Mouse (Mus musculus) embryonic facial prominence, embryonic 12.5 days (tissue): ENCODE measurements at regions not wholly inside any gene's neighbourhood (a gene's known extent, or its start where the extent isn't known, plus 50 kb on each side); places are given as distances from the start of the nearest gene placed in this dataset.
A peak's percentile ranks its signal among the peaks of the same experiment; 100 is the strongest.
"Not testable (repeated sequence)": the region's sequence is repeated elsewhere in the genome, so short reads cannot be mapped to it uniquely, and the experiment has no call there.

Source experiments
- ATAC-seq: fragments of 200-750 bp; cut with Nextera tagmentation; 2 replicates; pipeline ENCODE4 v1.8.0; 2017; ENCODE audit not compliant: insufficient number of reproducible peaks, insufficient read depth, low FRiP score, low TSS enrichment
- H3K27ac ChIP-seq: fragments of 300-500 bp; sonication (generic); 2 replicates; pipeline ENCODE4 v1.5.1; 2016; ENCODE audit warnings: mild to moderate bottlenecking
- H3K27me3 ChIP-seq: fragments of 300-500 bp; sonication (generic); 2 replicates; pipeline ENCODE4 v1.6.1; 2016; ENCODE audit warnings: mild to moderate bottlenecking, moderate library complexity
- H3K36me3 ChIP-seq: fragments of 300-500 bp; sonication (generic); 2 replicates; pipeline ENCODE4 v1.6.1; 2016; ENCODE audit warnings: mild to moderate bottlenecking
- H3K4me1 ChIP-seq: fragments of 300-500 bp; sonication (generic); 2 replicates; pipeline ENCODE4 v1.6.1; 2016
- H3K4me2 ChIP-seq: fragments of 300-500 bp; sonication (generic); replicated peaks from 2 replicates; pipeline ENCODE4 v1.6.1; 2016; ENCODE audit warnings: mild to moderate bottlenecking, moderate library complexity
- H3K4me3 ChIP-seq: fragments of 300-500 bp; sonication (generic); 2 replicates; pipeline ENCODE4 v1.5.1; 2016; ENCODE audit warnings: mild to moderate bottlenecking
- H3K9ac ChIP-seq: fragments of 300-500 bp; sonication (generic); 2 replicates; pipeline ENCODE4 v1.6.1; 2016; ENCODE audit warnings: mild to moderate bottlenecking, moderate library complexity
- H3K9me3 ChIP-seq: fragments of 300-500 bp; sonication (generic); 2 replicates; pipeline ENCODE4 v1.6.1; 2016; ENCODE audit warnings: mild to moderate bottlenecking, moderate library complexity
- WGBS: fragments of 180-500 bp; shearing (Covaris S2); methylation state at CpG from one replicate; pipeline ENCODE4 v1.1.7; 2016; 5-methylcytosine and 5-hydroxymethylcytosine counted together

- H3K27me3 ChIP-seq, result no peaks in the 10 kb centered on the region
- WGBS, result 70% methylated on average over 2 of the region's 2 CpGs
- ATAC-seq, result no peak
- no peaks in the 10 kb centered on the region for H3K4me1 ChIP-seq
- no peak overlapping the region for H3K4me3 ChIP-seq
- H3K9me3 ChIP-seq, result no peaks in the 10 kb centered on the region
- no peaks in the 10 kb centered on the region for H3K36me3 ChIP-seq
- no peak overlapping the region for H3K27ac ChIP-seq
- H3K9ac ChIP-seq, result no peak overlapping the region
- H3K4me2 ChIP-seq, result no peak overlapping the region
Observed at GRCm38 (mm10) chr13:115799294-115799693, 510.2 kb downstream of the Isl1 start.

DNA sequence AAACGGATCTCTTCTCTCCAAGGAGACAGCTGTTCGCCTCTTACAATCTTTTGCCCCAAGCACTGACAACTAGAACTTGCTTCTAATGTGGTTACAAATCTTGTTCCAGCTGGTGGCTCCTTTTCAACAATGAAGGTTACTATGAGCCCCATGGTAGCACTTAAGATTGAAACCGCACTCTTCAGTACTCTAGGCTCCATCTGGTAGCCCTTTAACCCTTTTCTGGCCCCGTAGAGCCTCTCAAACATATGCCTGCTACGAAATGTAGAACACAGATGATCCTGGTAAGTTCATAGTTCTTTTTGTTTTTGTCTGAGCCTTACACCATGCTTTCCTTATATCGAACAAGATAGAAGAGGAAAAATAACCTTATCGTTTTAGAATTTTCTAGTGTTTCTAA is 558.2 kb downstream of the Isl1 start:
- Histone ChIP-seq H3K27me3 (no peaks in the 10 kb centered on the region), H3K36me3 (no peaks in the 10 kb centered on the region), H3K9ac (no peak overlapping the region), H3K4me2 (no peak overlapping the region), H3K4me1 (no peaks in the 10 kb centered on the region), H3K27ac (no peak overlapping the region), H3K4me3 (no peak overlapping the region), H3K9me3 (no peaks in the 10 kb centered on the region)
- no peak for ATAC-seq
- 45% methylated on average over 7 of the region's 7 CpGs for WGBS

GRCm38 (mm10) chr13:115742080-115742479 is 567.4 kb downstream of the Isl1 start:
- not testable (repeated sequence) for H3K4me3 ChIP-seq, H3K27me3 ChIP-seq, H3K4me2 ChIP-seq, ATAC-seq, H3K27ac ChIP-seq, H3K36me3 ChIP-seq, H3K9me3 ChIP-seq, H3K4me1 ChIP-seq, H3K9ac ChIP-seq
- WGBS, result 59% methylated on average over 1 of the region's 1 CpGs

GRCm38 (mm10) chr13:115727986-115728385 is 581.5 kb downstream of the Isl1 start:
- 68% methylated on average over 5 of the region's 5 CpGs for WGBS
- Histone ChIP-seq H3K9ac (no peak overlapping the region), H3K27ac (no peak overlapping the region), H3K4me1 (no peaks in the 10 kb centered on the region), H3K36me3 (no peaks in the 10 kb centered on the region), H3K4me3 (no peak overlapping the region), H3K9me3 (no peaks in the 10 kb centered on the region), H3K4me2 (no peak overlapping the region), H3K27me3 (no peaks in the 10 kb centered on the region)
- no peak for ATAC-seq

GRCm38 (mm10) chr13:115725356-115725952 is 584.0 kb downstream of the Isl1 start:
- H3K9me3 ChIP-seq, result no peaks in the 10 kb centered on the region
- no peaks in the 10 kb centered on the region for H3K4me1 ChIP-seq
- H3K27ac ChIP-seq, result no peak overlapping the region
- no peak overlapping the region for H3K4me3 ChIP-seq
- no peak overlapping the region for H3K9ac ChIP-seq
- no peak for ATAC-seq
- H3K4me2 ChIP-seq, result no peak overlapping the region
- no peaks in the 10 kb centered on the region for H3K36me3 ChIP-seq
- 57% methylated on average over 5 of the region's 5 CpGs for WGBS
- H3K27me3 ChIP-seq, result no peaks in the 10 kb centered on the region

- Histone ChIP-seq H3K9ac (no peak overlapping the region), H3K4me2 (no peak overlapping the region), H3K36me3 (no peaks in the 10 kb centered on the region), H3K27me3 (no peaks in the 10 kb centered on the region), H3K27ac (no peak overlapping the region), H3K9me3 (no peaks in the 10 kb centered on the region), H3K4me1 (no peaks in the 10 kb centered on the region), H3K4me3 (no peak overlapping the region)
- 82% methylated on average over 2 of the region's 2 CpGs for WGBS
- no peak for ATAC-seq
Observed at GRCm38 (mm10) chr13:115719276-115719675, 590.2 kb downstream of the Isl1 start.

GRCm38 (mm10) chr13:115718859-115719258 is 590.6 kb downstream of the Isl1 start:
- Histone ChIP-seq H3K9ac (no peak overlapping the region), H3K4me3 (no peak overlapping the region), H3K27ac (no peak overlapping the region), H3K9me3 (no peaks in the 10 kb centered on the region), H3K36me3 (no peaks in the 10 kb centered on the region), H3K27me3 (no peaks in the 10 kb centered on the region), H3K4me2 (no peak overlapping the region), H3K4me1 (no peaks in the 10 kb centered on the region)
- no peak for ATAC-seq
- WGBS, result 39% methylated on average over 5 of the region's 5 CpGs

GRCm38 (mm10) chr13:115696197-115696596 is 594.4 kb upstream of the Itga1 start:
- 18% methylated on average over 2 of the region's 2 CpGs for WGBS
- no peak for ATAC-seq
- no peaks in the 10 kb centered on the region for H3K27me3 ChIP-seq

GRCm38 (mm10) chr13:115687426-115687825 is 585.7 kb upstream of the Itga1 start:
- Histone ChIP-seq H3K9me3 (no peaks in the 10 kb centered on the region), H3K36me3 (no peaks in the 10 kb centered on the region), H3K4me1 (peaks cover 5% of the 10 kb centered on the region; the same call in 1 of the 2 replicates), H3K9ac (no peak overlapping the region), H3K4me3 (no peak overlapping the region), H3K27me3 (no peaks in the 10 kb centered on the region), H3K27ac (no peak overlapping the region), H3K4me2 (no peak overlapping the region)
- 17% methylated on average over 4 of the region's 4 CpGs for WGBS
- ATAC-seq, result peak; percentile 67; the same call in 1 of the 2 replicates

More at GRCm38 (mm10) chr13:115696197-115696596, 594.4 kb upstream of the Itga1 start:
- no peak overlapping the region for H3K4me3 ChIP-seq
- H3K36me3 ChIP-seq, result no peaks in the 10 kb centered on the region
- no peak overlapping the region for H3K27ac ChIP-seq
- H3K4me1 ChIP-seq, result no peaks in the 10 kb centered on the region
- no peak overlapping the region for H3K9ac ChIP-seq
- no peaks in the 10 kb centered on the region for H3K9me3 ChIP-seq
- H3K4me2 ChIP-seq, result no peak overlapping the region

DNA sequence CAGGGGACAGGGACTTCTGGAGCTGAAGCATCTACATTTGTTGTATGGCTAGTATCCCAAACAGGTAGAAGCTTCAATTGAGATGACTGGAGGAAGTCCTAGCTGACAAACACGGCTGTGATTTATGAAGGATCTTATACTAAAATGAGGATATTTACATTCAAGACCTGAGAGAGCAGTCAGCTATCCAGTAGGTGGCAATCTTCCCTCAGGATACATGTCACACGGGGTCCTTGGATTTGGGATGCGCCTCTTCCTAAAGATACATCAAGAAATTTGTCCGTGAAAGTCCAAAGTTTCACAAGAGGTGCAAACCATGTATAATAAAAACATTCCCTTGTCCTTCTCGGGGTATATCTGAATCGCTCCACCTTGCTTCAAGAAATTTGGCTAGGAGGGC is 577.8 kb upstream of the Itga1 start:
- 41% methylated on average over 6 of the region's 6 CpGs for WGBS
- H3K27ac ChIP-seq, result no peak overlapping the region
- H3K4me2 ChIP-seq, result no peak overlapping the region
- ATAC-seq, result no peak
- H3K9me3 ChIP-seq, result no peaks in the 10 kb centered on the region
- H3K36me3 ChIP-seq, result no peaks in the 10 kb centered on the region
- no peak overlapping the region for H3K4me3 ChIP-seq
- no peak overlapping the region for H3K9ac ChIP-seq
- H3K27me3 ChIP-seq, result no peaks in the 10 kb centered on the region
- H3K4me1 ChIP-seq, result no peaks in the 10 kb centered on the region

DNA sequence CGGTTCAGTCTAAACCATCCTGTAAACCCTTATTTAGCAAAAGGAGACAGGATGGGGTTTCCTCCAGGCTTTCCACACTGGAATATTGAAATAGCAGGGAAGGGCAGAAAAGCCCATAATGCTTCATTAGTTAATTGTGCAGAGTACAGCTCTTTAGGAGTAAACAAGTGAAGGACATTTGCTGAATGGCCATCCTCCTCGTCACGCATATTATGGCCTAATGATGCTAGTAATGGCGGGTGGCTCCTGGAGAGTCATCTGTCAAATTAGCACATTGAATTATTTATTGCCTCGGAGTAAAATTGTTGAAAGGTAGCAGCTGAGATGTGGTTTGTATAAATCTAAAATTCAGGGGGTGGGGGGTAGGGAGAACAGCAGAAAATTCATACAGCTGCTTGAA is 575.1 kb upstream of the Itga1 start:
- 68% methylated on average over 5 of the region's 5 CpGs for whole genome bisulfite sequencing
- no peaks in the 10 kb centered on the region for H3K27me3 ChIP-seq
- H3K9ac ChIP-seq, result no peak overlapping the region
- no peaks in the 10 kb centered on the region for H3K9me3 ChIP-seq
- ATAC-seq, result no peak
- H3K4me1 ChIP-seq, result no peaks in the 10 kb centered on the region
- H3K4me3 ChIP-seq, result no peak overlapping the region
- H3K4me2 ChIP-seq, result no peak overlapping the region
- H3K36me3 ChIP-seq, result no peaks in the 10 kb centered on the region
- H3K27ac ChIP-seq, result no peak overlapping the region

DNA sequence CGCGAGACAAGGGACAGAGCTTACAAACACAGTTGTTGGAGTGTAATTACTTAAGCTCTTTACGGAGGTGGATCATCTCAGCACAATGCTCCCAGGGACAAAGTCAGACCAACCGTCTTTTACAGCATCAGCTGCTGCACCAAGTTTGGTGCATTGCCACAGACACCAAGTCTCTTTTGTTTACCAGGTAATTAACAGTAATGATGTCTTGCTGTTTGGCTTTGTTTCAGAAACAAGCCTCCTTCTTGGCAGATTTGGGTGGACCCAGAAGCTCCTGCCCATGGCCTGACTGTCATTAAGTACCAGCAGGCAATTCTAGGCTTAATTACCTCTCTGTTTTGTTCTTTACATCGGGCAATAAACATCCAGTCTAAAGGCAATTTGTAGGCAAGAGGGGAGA is 572.0 kb upstream of the Itga1 start:
- H3K36me3 ChIP-seq, result no peaks in the 10 kb centered on the region
- no peaks in the 10 kb centered on the region for H3K27me3 ChIP-seq
- H3K27ac ChIP-seq, result no peak overlapping the region
- 25% methylated on average over 5 of the region's 5 CpGs for WGBS
- no peaks in the 10 kb centered on the region for H3K4me1 ChIP-seq
- H3K4me3 ChIP-seq, result no peak overlapping the region
- no peaks in the 10 kb centered on the region for H3K9me3 ChIP-seq
- H3K4me2 ChIP-seq, result no peak overlapping the region
- no peak for ATAC-seq
- no peak overlapping the region for H3K9ac ChIP-seq

GRCm38 (mm10) chr13:115671685-115672084 is 569.9 kb upstream of the Itga1 start:
- H3K27me3 ChIP-seq, result no peaks in the 10 kb centered on the region
- no peak overlapping the region for H3K4me2 ChIP-seq
- no peak overlapping the region for H3K27ac ChIP-seq
- WGBS, result 90% methylated on average over 7 of the region's 7 CpGs
- H3K4me1 ChIP-seq, result no peaks in the 10 kb centered on the region
- no peaks in the 10 kb centered on the region for H3K9me3 ChIP-seq
- no peak for ATAC-seq
- H3K36me3 ChIP-seq, result no peaks in the 10 kb centered on the region
- no peak overlapping the region for H3K4me3 ChIP-seq
- no peak overlapping the region for H3K9ac ChIP-seq
